Mouse (Mus musculus) ES-Bruce4 (cell line): ENCODE data around the gene Ptpn13.

Experiments
- CTCF ChIP-seq: IDR thresholded peaks from one replicate; pipeline ENCODE4 v1.8.1; 2011; ENCODE audit warnings: low read depth, low read length
- POLR2A ChIP-seq: IDR thresholded peaks from one replicate; pipeline ENCODE4 v1.8.1; 2011; ENCODE audit warnings: low read length; ENCODE audit not compliant: insufficient read depth

DNA sequence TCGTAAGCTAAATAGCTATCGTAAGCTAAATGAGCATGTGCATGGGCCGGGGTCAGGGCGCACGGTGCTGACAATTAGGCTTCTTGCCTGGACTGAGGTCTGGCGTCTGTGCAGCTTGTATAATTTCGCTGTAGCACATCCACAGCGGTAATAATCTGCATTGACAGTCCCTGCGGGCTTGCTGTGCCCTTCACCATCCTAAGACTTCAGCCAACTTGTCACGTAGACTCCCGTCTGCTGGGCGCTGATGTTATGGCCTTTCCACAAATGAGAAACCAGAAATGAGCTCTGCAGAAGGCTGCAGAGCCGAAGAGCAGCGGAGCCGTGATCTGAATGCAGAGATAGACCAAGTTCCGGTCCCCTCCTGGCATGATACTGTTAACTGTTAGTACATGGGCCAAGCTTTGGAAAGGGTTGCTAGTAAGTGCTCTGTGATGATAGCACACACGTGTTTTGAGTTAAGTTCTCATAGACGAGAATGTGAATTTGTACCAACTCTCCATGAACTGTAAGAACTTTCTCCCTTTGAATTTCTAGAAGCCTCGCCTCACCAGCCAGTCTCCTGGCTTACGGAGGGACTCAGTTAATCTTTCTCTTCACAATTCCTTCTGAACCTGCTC lies 120.5 kb downstream of the Ptpn13 start:
- no peak for TF ChIP-seq CTCF
- TF ChIP-seq POLR2A, result no peak
